In the genomic region with DNA sequence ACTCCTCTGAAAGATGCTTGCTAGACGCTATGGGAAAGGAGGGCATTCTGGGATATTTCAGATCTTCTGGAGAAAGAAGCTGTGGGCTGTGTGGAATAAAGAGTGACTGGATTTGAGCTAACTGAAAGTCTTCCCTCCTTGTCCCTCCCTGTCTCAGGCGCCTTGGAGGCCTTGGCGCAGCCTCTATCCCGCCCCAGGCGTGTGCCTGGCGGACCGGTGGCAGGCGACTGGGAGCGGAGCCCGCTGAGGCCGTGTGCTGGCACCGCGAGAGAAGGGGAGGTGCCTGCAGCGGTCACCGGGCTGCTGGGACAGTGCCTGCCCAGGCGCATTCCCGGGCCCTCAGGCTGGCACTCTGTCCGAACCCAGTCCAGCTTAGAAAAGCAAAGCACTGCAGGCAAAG, we compare ENCODE assay signal across 8 mouse cellular contexts. TPM values are rescaled to one million over a fixed set of nuclear protein-coding genes. Genes with fewer than 3 reads are reported as not detected.
DNase-seq lines count a peak whose midpoint lies in the region; ATAC-seq lines count a peak whose summit lies in the region.

No protein-coding gene starts in this region.

- no peaks in the 10 kb centered on the region for H3K9me3 ChIP-seq in lung, embryonic 15.5 days
- H3K9me3 ChIP-seq in heart, embryonic 11.5 days (replicated peaks; ENCODE audit: control insufficient read depth, low read length) = 0 out of 2 replicates have a peak, but pooled peaks cover 3% of the 10 kb centered on the region
- H3K9me3 ChIP-seq in kidney, embryonic 14.5 days (ENCODE audit: control insufficient read depth, low read length) = peaks cover 7% of the 10 kb centered on the region; the same call in 1 of the 2 replicates
- H3K9me3 ChIP-seq in midbrain, embryonic 11.5 days (ENCODE audit: control insufficient read depth, low read length) = no peaks in the 10 kb centered on the region; the same call in 1 of the 2 replicates

- H3K9ac ChIP-seq in lung, embryonic 15.5 days = no peak overlapping the region
- no peak overlapping the region for H3K9ac ChIP-seq in heart, embryonic 11.5 days (ENCODE audit: low read depth, low read length)
- H3K9ac ChIP-seq in kidney, embryonic 14.5 days (ENCODE audit: low read depth, low read length) = no peak overlapping the region
- peak overlapping the region; percentile 99 for H3K9ac ChIP-seq in midbrain, embryonic 11.5 days (ENCODE audit: low read length)

- no peaks in the 10 kb centered on the region for H3K36me3 ChIP-seq in lung, embryonic 15.5 days
- H3K36me3 ChIP-seq in heart, embryonic 11.5 days (ENCODE audit: control insufficient read depth, insufficient read depth, low read length) = no peaks in the 10 kb centered on the region
- no peaks in the 10 kb centered on the region for H3K36me3 ChIP-seq in kidney, embryonic 14.5 days (ENCODE audit: control insufficient read depth, insufficient read depth, low read length)
- no peaks in the 10 kb centered on the region for H3K36me3 ChIP-seq in midbrain, embryonic 11.5 days (ENCODE audit: control insufficient read depth, insufficient read depth, low read length)

- peak; percentile 40; the same call in 1 of the 2 replicates for ATAC-seq in lung, embryonic 15.5 days (ENCODE audit: borderline replicate concordance, extremely low read depth, low FRiP score, low TSS enrichment)
- no peak; the same call in 1 of the 2 replicates for ATAC-seq in heart, embryonic 11.5 days (replicated peaks; ENCODE audit: insufficient number of reproducible peaks, low FRiP score, low TSS enrichment)
- peak; percentile 37; the same call in 1 of the 2 replicates for ATAC-seq in kidney, embryonic 14.5 days (ENCODE audit: low FRiP score, low TSS enrichment)
- peak; percentile 10; the same call in 1 of the 2 replicates for ATAC-seq in midbrain, embryonic 11.5 days (ENCODE audit: low FRiP score)
- ATAC-seq in megakaryocyte progenitor cell, adult 5-6 weeks (replicated peaks; ENCODE audit: poor library complexity) = no peak

- under 1% methylated on average over 16 of the region's 18 CpGs for WGBS in lung, embryonic 15.5 days
- WGBS in heart, embryonic 11.5 days (ENCODE audit: insufficient replicate concordance) = 0% methylated on average over 18 of the region's 18 CpGs
- under 1% methylated on average over 18 of the region's 18 CpGs for WGBS in kidney, embryonic 14.5 days
- whole genome bisulfite sequencing in midbrain, embryonic 11.5 days = 2% methylated on average over 18 of the region's 18 CpGs

- H3K4me2 ChIP-seq in lung, embryonic 15.5 days = peak overlapping the region; percentile 99
- peak overlapping the region; percentile 53 for H3K4me2 ChIP-seq in heart, embryonic 11.5 days
- H3K4me2 ChIP-seq in kidney, embryonic 14.5 days (replicated peaks; ENCODE audit: low read depth, low read length) = peak overlapping the region; percentile 38
- H3K4me2 ChIP-seq in midbrain, embryonic 11.5 days = peak overlapping the region; percentile 41

- DNase-seq in lung, adult 18-20 months = no peak
- peak; percentile 54 for DNase-seq in embryo, embryonic 11 days
- peak; percentile 92 for DNase-seq in midbrain, embryonic 11.5 days (ENCODE audit: low spot score, missing footprints)
- DNase-seq in yolk sac, embryonic 10.5 days (ENCODE audit: low spot score) = no peak

- H3K4me3 ChIP-seq in lung, embryonic 15.5 days = peak overlapping the region; percentile 56
- peak overlapping the region; percentile 27 for H3K4me3 ChIP-seq in heart, embryonic 11.5 days (ENCODE audit: low read depth, low read length)
- peak overlapping the region; percentile 57 for H3K4me3 ChIP-seq in kidney, embryonic 14.5 days (ENCODE audit: low read length)
- H3K4me3 ChIP-seq in midbrain, embryonic 11.5 days (ENCODE audit: low read depth, low read length) = peak overlapping the region; percentile 94

- H3K4me1 ChIP-seq in lung, embryonic 15.5 days = peaks cover 20% of the 10 kb centered on the region; the same call in 1 of the 2 replicates
- peaks cover 3% of the 10 kb centered on the region; the same call in 1 of the 2 replicates for H3K4me1 ChIP-seq in heart, embryonic 11.5 days (ENCODE audit: control insufficient read depth, insufficient read depth, low read length)
- peaks cover 13% of the 10 kb centered on the region; the same call in 1 of the 2 replicates for H3K4me1 ChIP-seq in kidney, embryonic 14.5 days (ENCODE audit: control insufficient read depth, insufficient read depth, low read length)
- H3K4me1 ChIP-seq in midbrain, embryonic 11.5 days (ENCODE audit: control insufficient read depth, insufficient read depth, low read length) = peaks cover 20% of the 10 kb centered on the region

- peaks cover 92% of the 10 kb centered on the region for H3K27me3 ChIP-seq in lung, embryonic 15.5 days
- peaks cover 74% of the 10 kb centered on the region for H3K27me3 ChIP-seq in heart, embryonic 11.5 days (ENCODE audit: control insufficient read depth, insufficient read depth, low read length)
- H3K27me3 ChIP-seq in kidney, embryonic 14.5 days (ENCODE audit: control insufficient read depth, insufficient read depth, low read length) = peaks cover 91% of the 10 kb centered on the region
- peaks cover 20% of the 10 kb centered on the region for H3K27me3 ChIP-seq in midbrain, embryonic 11.5 days (ENCODE audit: control insufficient read depth, insufficient read depth, low read length)

- no peak overlapping the region for H3K27ac ChIP-seq in lung, embryonic 15.5 days
- H3K27ac ChIP-seq in heart, embryonic 11.5 days (ENCODE audit: low read depth, low read length) = no peak overlapping the region
- H3K27ac ChIP-seq in kidney, embryonic 14.5 days (ENCODE audit: low read depth, low read length) = no peak overlapping the region
- peak overlapping the region; percentile 96; the same call in 1 of the 2 replicates for H3K27ac ChIP-seq in midbrain, embryonic 11.5 days (ENCODE audit: low read depth, low read length)

RNA-seq across cellular contexts. Expression of gene Ascl1, which starts 1.1 kb away (rescaled TPM):
- polyA plus RNA-seq in lung, embryonic 15.5 days (2015; fragmentation: Nextera tagmentation; extraction: Ambion mirVana) = 2.4 and 3.5 TPM in 2 replicates
- 0.11 and 0.20 TPM in 2 replicates for polyA plus RNA-seq in heart, embryonic 11.5 days (2014; fragmentation: Nextera tagmentation; extraction: Ambion mirVana)
- 0.70 and 0.93 TPM in 2 replicates for polyA plus RNA-seq in kidney, embryonic 14.5 days (2014; fragmentation: Nextera tagmentation; extraction: Ambion mirVana)
- polyA plus RNA-seq in midbrain, embryonic 11.5 days (2014; fragmentation: Nextera tagmentation; extraction: Ambion mirVana) = 94.5 and 95.2 TPM in 2 replicates
- total RNA-seq in megakaryocyte progenitor cell, adult 5-6 weeks (2015) = not detected in 2 replicates
- total RNA-seq in megakaryocyte progenitor cell, adult 5-6 weeks (2017) = not detected in 2 replicates

RNA-seq across cellular contexts. Expression of gene Pah, which starts 27.0 kb away (rescaled TPM):
- polyA plus RNA-seq in lung, embryonic 15.5 days (2015; fragmentation: Nextera tagmentation; extraction: Ambion mirVana) = 0.19 and 0.34 TPM in 2 replicates
- polyA plus RNA-seq in heart, embryonic 11.5 days (2014; fragmentation: Nextera tagmentation; extraction: Ambion mirVana) = 0.18 and 0.31 TPM in 2 replicates
- polyA plus RNA-seq in kidney, embryonic 14.5 days (2014; fragmentation: Nextera tagmentation; extraction: Ambion mirVana) = 0.36 and 0.60 TPM in 2 replicates
- polyA plus RNA-seq in midbrain, embryonic 11.5 days (2014; fragmentation: Nextera tagmentation; extraction: Ambion mirVana) = 0.15 TPM in 1 of 2 replicates, not detected in the other
- total RNA-seq in megakaryocyte progenitor cell, adult 5-6 weeks (2015) = not detected in 2 replicates
- not detected in 2 replicates for total RNA-seq in megakaryocyte progenitor cell, adult 5-6 weeks (2017)

Comparison
In these comparisons a context has a peak if more than half of its experiments do, and no peak if none do; other contexts are left out.
1. ATAC-seq: peak in lung, embryonic 15.5 days (single experiment), kidney, embryonic 14.5 days (single experiment) and midbrain, embryonic 11.5 days (single experiment); none in heart, embryonic 11.5 days (single experiment) and megakaryocyte progenitor cell, adult 5-6 weeks (single experiment).
2. H3K4me2 ChIP-seq: peak in every context shown above with its lines; median percentile 99 in lung, embryonic 15.5 days; 53 in heart, embryonic 11.5 days; 41 in midbrain, embryonic 11.5 days; 38 in kidney, embryonic 14.5 days.
3. H3K4me3 ChIP-seq: peak in every context shown above with its lines; median percentile 94 in midbrain, embryonic 11.5 days; 57 in kidney, embryonic 14.5 days; 56 in lung, embryonic 15.5 days; 27 in heart, embryonic 11.5 days.
4. DNase-seq: peak in embryo, embryonic 11 days (single experiment) and midbrain, embryonic 11.5 days (single experiment); none in lung, adult 18-20 months (0 of 2) and yolk sac, embryonic 10.5 days (single experiment).
5. RNA of gene Ascl1, which starts 1.1 kb away (polyA plus RNA-seq): 94.5 to 95.2 TPM in midbrain, embryonic 11.5 days; 2.4 to 3.5 TPM in lung, embryonic 15.5 days, 0.70 to 0.93 TPM in kidney, embryonic 14.5 days and 0.11 to 0.20 TPM in heart, embryonic 11.5 days; every median in the first group is over 10 times any median in the second.